Mouse (Mus musculus): Measurements from ENCODE around the gene Msmp. TPM values are rescaled to one million over a fixed set of nuclear protein-coding genes. Genes with fewer than 3 reads are reported as not detected.

The Msmp gene
- total RNA-seq, 1 experiment = 0.49 TPM

GRCm38 (mm10) chr4:43593453-43593852 lies 9.2 kb upstream of the Msmp start:
- Histone ChIP-seq H3K4me1 (ENCODE audit: control insufficient read depth in 2 of 2, insufficient read depth in 2 of 2, low read length in 2 of 2, poor library complexity in 1 of 2) (no peaks in the 10 kb centered on the region; a peak in 1 of 4 replicates), H3K4me3 (ENCODE audit: insufficient read depth in 1 of 2, low read depth in 1 of 2, low read length in 2 of 2, poor library complexity in 1 of 2, severe bottlenecking in 1 of 2) (no peak overlapping the region), H3K36me3 (ENCODE audit: control insufficient read depth, insufficient read depth, low read length, poor library complexity, severe bottlenecking) (no peaks in the 10 kb centered on the region), H3K9me3 (ENCODE audit: control insufficient read depth, insufficient read depth, low read depth, low read length) (no peaks in the 10 kb centered on the region), H3K27ac (ENCODE audit: insufficient read depth, low read depth, low read length, poor library complexity, severe bottlenecking) (no peak overlapping the region), H3K9ac (ENCODE audit: insufficient read depth, low read depth, low read length, poor library complexity, severe bottlenecking) (no peak overlapping the region)
- no peak for TF ChIP-seq CHD2 (IDR thresholded peaks at IDR 0.05; ENCODE audit: low read depth, low read length)
- TF ChIP-seq ZNF384 (IDR thresholded peaks at IDR 0.05; ENCODE audit: low read depth, low read length) = no peak
- no peak for TF ChIP-seq MAFK (IDR thresholded peaks at IDR 0.05; ENCODE audit: insufficient read depth, low read depth, low read length)
- no peak for TF ChIP-seq HCFC1 (IDR thresholded peaks at IDR 0.05; ENCODE audit: borderline replicate concordance, insufficient read depth, low read length)
- no peak for TF ChIP-seq ZC3H11A (IDR thresholded peaks at IDR 0.05; ENCODE audit: borderline replicate concordance, low read depth, low read length)
- DNase-seq (ENCODE audit: low read depth, low spot score) = no peak
- in situ Hi-C loops (cut with MboI; ENCODE audit: low sequenced_read_pairs in 2 of 2, unreplicated experiment in 2 of 2) = no loop called here

GRCm38 (mm10) chr4:43591961-43592360 lies 7.7 kb upstream of the Msmp start:
- Histone ChIP-seq H3K4me1 (ENCODE audit: control insufficient read depth in 2 of 2, insufficient read depth in 2 of 2, low read length in 2 of 2, poor library complexity in 1 of 2) (peaks cover 0 to 2% of the 10 kb centered on the region in 2 experiments; a peak in 1 of 4 replicates), H3K9ac (ENCODE audit: insufficient read depth, low read depth, low read length, poor library complexity, severe bottlenecking) (no peak overlapping the region), H3K4me3 (ENCODE audit: insufficient read depth in 1 of 2, low read depth in 1 of 2, low read length in 2 of 2, poor library complexity in 1 of 2, severe bottlenecking in 1 of 2) (no peak overlapping the region), H3K9me3 (ENCODE audit: control insufficient read depth, insufficient read depth, low read depth, low read length) (no peaks in the 10 kb centered on the region), H3K36me3 (ENCODE audit: control insufficient read depth, insufficient read depth, low read length, poor library complexity, severe bottlenecking) (no peaks in the 10 kb centered on the region), H3K27ac (ENCODE audit: insufficient read depth, low read depth, low read length, poor library complexity, severe bottlenecking) (no peak overlapping the region)
- no peak for DNase-seq (ENCODE audit: low read depth, low spot score)
- no peak for TF ChIP-seq MAFK (IDR thresholded peaks at IDR 0.05; ENCODE audit: insufficient read depth, low read depth, low read length)
- no peak for TF ChIP-seq ZC3H11A (IDR thresholded peaks at IDR 0.05; ENCODE audit: borderline replicate concordance, low read depth, low read length)
- no peak for TF ChIP-seq HCFC1 (IDR thresholded peaks at IDR 0.05; ENCODE audit: borderline replicate concordance, insufficient read depth, low read length)
- no peak for TF ChIP-seq ZNF384 (IDR thresholded peaks at IDR 0.05; ENCODE audit: low read depth, low read length)
- TF ChIP-seq CHD2 (IDR thresholded peaks at IDR 0.05; ENCODE audit: low read depth, low read length) = no peak
- in situ Hi-C loops (cut with MboI; ENCODE audit: low sequenced_read_pairs in 2 of 2, unreplicated experiment in 2 of 2) = no loop called here

GRCm38 (mm10) chr4:43591543-43591942 lies 7.2 kb upstream of the Msmp start:
- H3K9ac ChIP-seq (ENCODE audit: insufficient read depth, low read depth, low read length, poor library complexity, severe bottlenecking) = no peak overlapping the region
- H3K4me3 ChIP-seq (ENCODE audit: insufficient read depth in 1 of 2, low read depth in 1 of 2, low read length in 2 of 2, poor library complexity in 1 of 2, severe bottlenecking in 1 of 2) = no peak overlapping the region
- in situ Hi-C loops (cut with MboI; ENCODE audit: low sequenced_read_pairs in 2 of 2, unreplicated experiment in 2 of 2) = no loop called here
- H3K36me3 ChIP-seq (ENCODE audit: control insufficient read depth, insufficient read depth, low read length, poor library complexity, severe bottlenecking) = no peaks in the 10 kb centered on the region
- no peak for DNase-seq (ENCODE audit: low read depth, low spot score)
- no peak overlapping the region for H3K27ac ChIP-seq (ENCODE audit: insufficient read depth, low read depth, low read length, poor library complexity, severe bottlenecking)
- no peaks in the 10 kb centered on the region for H3K9me3 ChIP-seq (ENCODE audit: control insufficient read depth, insufficient read depth, low read depth, low read length)
- TF ChIP-seq HCFC1 (IDR thresholded peaks at IDR 0.05; ENCODE audit: borderline replicate concordance, insufficient read depth, low read length) (no peak), CHD2 (IDR thresholded peaks at IDR 0.05; ENCODE audit: low read depth, low read length) (no peak), MAFK (IDR thresholded peaks at IDR 0.05; ENCODE audit: insufficient read depth, low read depth, low read length) (no peak), ZC3H11A (IDR thresholded peaks at IDR 0.05; ENCODE audit: borderline replicate concordance, low read depth, low read length) (no peak), ZNF384 (IDR thresholded peaks at IDR 0.05; ENCODE audit: low read depth, low read length) (no peak)
- peaks cover 0 to 2% of the 10 kb centered on the region in 2 experiments; a peak in 1 of 4 replicates for H3K4me1 ChIP-seq (ENCODE audit: control insufficient read depth in 2 of 2, insufficient read depth in 2 of 2, low read length in 2 of 2, poor library complexity in 1 of 2)

- Histone ChIP-seq H3K4me1 (ENCODE audit: control insufficient read depth in 2 of 2, insufficient read depth in 2 of 2, low read length in 2 of 2, poor library complexity in 1 of 2) (peaks cover 0 to 17% of the 10 kb centered on the region in 2 experiments; a peak in 1 of 4 replicates), H3K9ac (ENCODE audit: insufficient read depth, low read depth, low read length, poor library complexity, severe bottlenecking) (no peak overlapping the region), H3K9me3 (ENCODE audit: control insufficient read depth, insufficient read depth, low read depth, low read length) (no peaks in the 10 kb centered on the region), H3K36me3 (ENCODE audit: control insufficient read depth, insufficient read depth, low read length, poor library complexity, severe bottlenecking) (peaks cover 6% of the 10 kb centered on the region; the same call in 1 of the 2 replicates), H3K4me3 (ENCODE audit: insufficient read depth in 1 of 2, low read depth in 1 of 2, low read length in 2 of 2, poor library complexity in 1 of 2, severe bottlenecking in 1 of 2) (no peak overlapping the region), H3K27ac (ENCODE audit: insufficient read depth, low read depth, low read length, poor library complexity, severe bottlenecking) (no peak overlapping the region)
- TF ChIP-seq HCFC1 (IDR thresholded peaks at IDR 0.05; ENCODE audit: borderline replicate concordance, insufficient read depth, low read length) (no peak), ZC3H11A (IDR thresholded peaks at IDR 0.05; ENCODE audit: borderline replicate concordance, low read depth, low read length) (no peak), ZNF384 (IDR thresholded peaks at IDR 0.05; ENCODE audit: low read depth, low read length) (no peak), CHD2 (IDR thresholded peaks at IDR 0.05; ENCODE audit: low read depth, low read length) (no peak), MAFK (IDR thresholded peaks at IDR 0.05; ENCODE audit: insufficient read depth, low read depth, low read length) (no peak)
- in situ Hi-C loops (cut with MboI; ENCODE audit: low sequenced_read_pairs in 2 of 2, unreplicated experiment in 2 of 2) = no loop called here
- DNase-seq (ENCODE audit: low read depth, low spot score) = no peak
Measured at GRCm38 (mm10) chr4:43587681-43588080, 3.4 kb upstream of the Msmp start.

All from ES-E14 (cell line).